10 mouse cellular contexts compared by ENCODE assay signal in the genomic region with DNA sequence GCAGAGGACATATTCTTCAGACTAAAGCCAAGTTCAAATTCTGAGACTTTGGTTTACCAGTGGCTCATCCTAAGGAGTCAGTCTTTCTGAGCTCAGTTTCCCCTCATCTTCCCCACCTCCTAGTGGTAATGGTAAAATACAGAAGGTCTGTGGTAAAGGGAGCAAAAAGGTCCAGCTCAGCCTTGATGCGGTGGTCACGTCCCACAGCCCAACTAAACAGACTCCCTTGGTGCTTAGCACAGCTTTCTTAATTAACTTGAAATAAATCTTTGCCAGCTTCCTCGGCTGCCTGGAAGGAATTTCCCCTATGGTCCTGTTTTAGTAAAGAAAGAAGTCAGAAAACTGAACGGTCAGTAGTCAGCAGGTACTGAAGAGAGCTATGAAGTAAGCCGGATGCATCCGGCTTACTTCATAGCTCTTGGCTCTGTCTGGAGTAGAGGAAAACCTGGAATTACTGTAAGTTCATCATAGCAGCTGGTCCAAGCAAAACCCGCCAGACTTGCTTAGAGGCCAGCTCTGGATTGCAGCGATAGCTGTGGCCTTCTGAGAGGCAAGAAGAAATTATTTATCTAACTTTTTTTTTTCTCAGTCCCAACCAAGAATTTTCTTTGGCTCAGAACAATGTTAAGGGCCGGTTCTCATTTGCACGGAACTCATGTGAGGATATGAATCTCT.
A peak's percentile ranks its signal among the peaks of the same experiment; 100 is the strongest.
DNase-seq lines count a peak whose midpoint lies in the region; ATAC-seq and TF ChIP-seq lines count a peak whose summit lies in the region.
"Had no signal": no experiment of that assay in that cellular context is flagged by ENCODE, and none has a peak within 500 bp of the region (broad histone marks: within the 10 kb centered on the region; RNA-seq: fewer than 3 reads in every experiment).

No protein-coding gene starts in this region.

- no peak overlapping the region for H3K4me3 ChIP-seq in gastrocnemius, adult 2 months
- H3K4me3 ChIP-seq in heart, embryonic 12.5 days, result no peak overlapping the region

- in situ Hi-C loops in Patski (cut with MboI; ENCODE audit: low pct_unique_long_range_greater_than_20kb), result no loop called here

- intact Hi-C loops in gastrocnemius, adult 2 months (cut with DNase I), result no loop called here
- intact Hi-C loops in left cerebral cortex, postnatal 25 days (cut with DNase I), result no loop called here

- H3K4me1 ChIP-seq in heart, embryonic 12.5 days (replicated peaks), result peaks cover 17% of the 10 kb centered on the region

- whole genome bisulfite sequencing in heart, embryonic 12.5 days, result 70% methylated on average over 10 of the region's 10 CpGs

- ATAC-seq in Patski, result peak; percentile 69
- no peak for ATAC-seq in heart, embryonic 12.5 days (ENCODE audit: insufficient number of reproducible peaks, low FRiP score)
- ATAC-seq in inflammation-experienced regulatory T-cells, adult 6 months, result no peak

- peak; percentile 43 for DNase-seq in gastrocnemius, adult 2 months
- no peak for DNase-seq in gastrocnemius, postnatal 10 days
- DNase-seq in Patski (ENCODE audit: low read depth, low spot score), result peak; percentile 54
- peak; percentile 35 to 60 for DNase-seq in kidney, postnatal 25 days
- DNase-seq in left cerebral cortex, postnatal 25 days (ENCODE audit: low spot score in 2 of 2), result no peak
- DNase-seq in cerebellum, adult 11-12 months, result no peak

- H3K9ac ChIP-seq in heart, embryonic 12.5 days, result no peak overlapping the region

- TF ChIP-seq CTCF in gastrocnemius, adult 2 months (IDR thresholded peaks at IDR 0.05), result no peak
- no peak for TF ChIP-seq CTCF in Patski (IDR thresholded peaks at IDR 0.05)

- H3K4me2 ChIP-seq in heart, embryonic 12.5 days, result no peak overlapping the region

- no peaks in the 10 kb centered on the region for H3K27me3 ChIP-seq in Patski
- no peaks in the 10 kb centered on the region for H3K27me3 ChIP-seq in heart, embryonic 12.5 days (replicated peaks)
- H3K27me3 ChIP-seq: CH12.LX had no signal

- H3K27ac ChIP-seq in gastrocnemius, adult 2 months, result peak overlapping the region; percentile 24; the same call in 1 of the 2 replicates
- peak overlapping the region; percentile 49; the same call in 1 of the 2 replicates for H3K27ac ChIP-seq in heart, embryonic 12.5 days (ENCODE audit: poor library complexity, severe bottlenecking)
- H3K27ac ChIP-seq: macrophage had no signal

- no peaks in the 10 kb centered on the region for H3K9me3 ChIP-seq in heart, embryonic 12.5 days (replicated peaks)

- POLR2A ChIA-PET in Patski (lab: Charles Lee), result interaction anchor here (1.3 kb wide), 1 partner anchor 60 kb away, joined by 5 read pairs; no protein-coding TSS in a partner anchor

- H3K36me3 ChIP-seq in heart, embryonic 12.5 days, result no peaks in the 10 kb centered on the region

- CTCF ChIA-PET in Patski (lab: Charles Lee), result interaction anchor here (1.1 to 2.6 kb wide), 2 partner anchors 11 to 76 kb away, joined by 3 to 8 read pairs; a partner anchor contains a TSS

Comparison
In these comparisons a context has a peak if more than half of its experiments do, and no peak if none do; other contexts are left out.
1. DNase-seq: peak in gastrocnemius, adult 2 months (single experiment), Patski (single experiment) and kidney, postnatal 25 days (2 of 2); none in gastrocnemius, postnatal 10 days (single experiment), left cerebral cortex, postnatal 25 days (0 of 2) and cerebellum, adult 11-12 months (single experiment).